Mouse (Mus musculus) CD4-positive naive resting alpha-beta T cell, adult 57 days (primary cell): ENCODE measurements around the gene Arhgap42. TPM values are rescaled to one million over a fixed set of nuclear protein-coding genes. Genes with fewer than 3 reads are reported as not detected.

Experiments
- total RNA-seq: library from RNA; stranded (reverse); gene quantifications from one replicate; pipeline ENCODE4 v1.2.4, GENCODE M21; 2023

Arhgap42 gene
- total RNA-seq, result not detected

GRCm38 (mm10) chr9:9238438-9239391 is at the start of gene Arhgap42:
Arhgap42 (minus strand) TSS chr9:9239101.

GRCm38 (mm10) chr9:8971491-8971890 is 267.4 kb downstream of the Arhgap42 start, which contains the start of gene Gm16485:
Gm16485 (plus strand) TSS chr9:8971791.

